Mouse (Mus musculus): ENCODE results near the gene Eipr1.
A peak's percentile ranks its signal among the peaks of the same experiment; 100 is the strongest.

The Eipr1 gene

GRCm38 (mm10) chr12:28780180-28780579, 28.6 kb downstream of the Eipr1 start:
- no peak for DNase-seq

GRCm38 (mm10) chr12:28782637-28783036, 31.0 kb downstream of the Eipr1 start:
- no peak for DNase-seq

DNA sequence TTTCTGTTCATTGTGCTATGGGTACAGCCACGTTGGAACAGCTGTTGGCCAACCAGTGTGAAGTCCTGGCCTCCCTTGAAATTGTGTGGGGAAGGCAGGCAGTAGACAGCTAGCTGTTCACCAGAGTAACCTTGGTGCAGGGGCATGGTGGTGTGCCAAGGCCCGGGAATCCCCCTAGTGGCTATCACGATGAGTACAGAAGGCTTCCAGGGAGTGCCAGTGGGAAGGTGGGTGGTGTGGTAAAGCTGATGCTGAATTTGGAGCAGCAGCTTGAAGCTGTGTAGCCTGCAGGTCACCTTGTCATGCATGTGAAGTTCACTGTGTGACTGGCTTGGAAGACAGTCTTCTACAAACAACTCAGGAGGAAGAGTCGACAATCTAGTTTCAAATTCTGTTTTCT, 32.8 kb downstream of the Eipr1 start:
- DNase-seq = peak; percentile 91

DNA sequence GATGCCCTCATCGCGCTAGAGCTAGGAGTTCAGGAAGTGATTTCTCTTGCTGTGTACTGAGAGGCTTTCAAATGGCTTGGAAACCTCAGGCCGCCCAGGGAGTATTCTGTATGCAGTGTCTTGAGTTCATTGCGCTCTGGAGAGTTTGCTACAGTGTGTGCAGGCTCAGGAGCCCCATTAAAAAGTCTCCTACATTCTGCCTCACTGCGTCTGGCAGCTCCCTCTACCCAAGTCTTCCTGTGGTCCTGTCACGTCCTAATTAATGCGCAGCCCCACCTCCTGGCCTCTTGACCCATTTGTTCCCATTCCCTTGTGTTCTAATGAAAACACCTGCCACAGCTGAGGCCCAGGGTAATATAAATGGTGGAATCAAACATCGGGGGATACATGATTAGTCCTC, 33.3 kb downstream of the Eipr1 start:
- DNase-seq = no peak

GRCm38 (mm10) chr12:28785299-28785698, 33.7 kb downstream of the Eipr1 start:
- no peak for DNase-seq

GRCm38 (mm10) chr12:28786310-28786709, 34.7 kb downstream of the Eipr1 start:
- no peak for DNase-seq

GRCm38 (mm10) chr12:28792613-28793012, 41.0 kb downstream of the Eipr1 start:
- DNase-seq = no peak

DNA sequence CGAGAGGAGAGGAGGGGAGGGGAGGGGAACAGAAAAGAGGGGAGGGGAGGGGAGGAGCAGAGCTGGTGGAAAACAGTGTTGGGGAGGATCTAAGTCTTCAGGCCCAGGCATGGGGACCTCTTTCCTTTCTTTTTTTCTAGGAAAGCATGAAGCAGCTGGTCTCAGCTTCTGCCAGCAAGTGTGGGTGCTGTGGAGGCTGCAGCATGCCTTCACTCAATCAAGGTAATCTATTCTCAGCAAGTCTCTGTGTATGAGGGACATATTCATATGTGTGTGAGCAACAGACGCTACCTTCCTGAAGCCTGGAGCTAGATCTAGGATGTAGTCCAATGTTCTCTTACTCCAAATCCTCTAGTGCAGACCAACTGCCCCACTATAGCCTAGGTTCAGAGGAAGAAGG, 42.1 kb downstream of the Eipr1 start:
- no peak for DNase-seq

- no peak for DNase-seq
Measured at GRCm38 (mm10) chr12:28795041-28795440, 43.4 kb downstream of the Eipr1 start.

GRCm38 (mm10) chr12:28796881-28797420, 45.3 kb downstream of the Eipr1 start:
- DNase-seq = no peak

- no peak for DNase-seq
Measured at GRCm38 (mm10) chr12:28799798-28800411, 48.3 kb downstream of the Eipr1 start.

- DNase-seq = no peak
Measured at GRCm38 (mm10) chr12:28800423-28800822, 48.8 kb downstream of the Eipr1 start.

- DNase-seq = no peak
Measured at GRCm38 (mm10) chr12:28800891-28801290, 49.3 kb downstream of the Eipr1 start.

- no peak for DNase-seq
Measured at GRCm38 (mm10) chr12:28801731-28802130, 50.1 kb downstream of the Eipr1 start.

GRCm38 (mm10) chr12:28803043-28803442, 51.4 kb downstream of the Eipr1 start:
- DNase-seq = no peak

DNA sequence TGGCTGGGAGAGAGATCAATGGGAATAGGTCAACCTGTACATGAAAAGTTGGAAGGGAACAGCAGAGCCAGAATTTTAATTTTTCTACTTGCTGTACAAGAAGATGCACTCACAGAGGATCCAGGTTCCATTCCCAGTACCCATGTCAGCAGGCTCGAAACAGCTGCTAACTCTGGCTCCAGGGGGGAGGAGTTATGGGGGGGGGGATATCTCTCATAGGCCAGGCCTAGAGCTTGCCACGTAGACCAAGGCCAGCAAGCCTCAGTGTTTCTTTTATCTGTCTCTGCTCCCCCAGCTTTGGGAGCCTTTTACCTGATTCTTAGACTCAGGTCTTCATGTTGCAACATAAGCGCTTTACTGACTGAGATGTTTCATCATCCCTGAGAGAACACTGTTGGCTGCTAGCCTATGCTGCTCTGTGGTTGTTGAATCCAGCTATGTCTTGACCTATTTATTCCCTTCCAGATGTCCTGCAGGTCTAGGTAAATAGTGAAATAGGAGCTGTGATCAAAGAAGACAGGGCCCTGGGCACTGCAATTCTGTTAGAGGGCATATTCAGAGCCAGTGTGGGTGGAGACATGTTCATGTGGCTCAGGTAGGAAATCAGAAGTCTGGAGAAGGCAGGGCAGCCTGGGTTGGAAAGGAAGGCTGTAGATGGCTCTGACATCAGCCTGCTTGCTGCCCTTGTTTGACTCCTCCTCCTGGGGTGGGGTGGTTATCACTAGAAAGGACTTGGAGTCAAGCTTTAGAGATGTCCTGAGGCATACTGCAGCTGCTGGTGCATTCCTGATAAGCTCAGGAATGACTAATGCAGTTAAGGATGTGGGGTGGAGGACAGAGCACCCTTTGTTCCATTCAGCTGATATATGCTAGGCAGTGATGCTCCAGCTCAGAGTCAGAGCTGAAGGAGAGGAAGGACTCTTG, 53.2 kb downstream of the Eipr1 start:
- peak; percentile 94 for DNase-seq

DNA sequence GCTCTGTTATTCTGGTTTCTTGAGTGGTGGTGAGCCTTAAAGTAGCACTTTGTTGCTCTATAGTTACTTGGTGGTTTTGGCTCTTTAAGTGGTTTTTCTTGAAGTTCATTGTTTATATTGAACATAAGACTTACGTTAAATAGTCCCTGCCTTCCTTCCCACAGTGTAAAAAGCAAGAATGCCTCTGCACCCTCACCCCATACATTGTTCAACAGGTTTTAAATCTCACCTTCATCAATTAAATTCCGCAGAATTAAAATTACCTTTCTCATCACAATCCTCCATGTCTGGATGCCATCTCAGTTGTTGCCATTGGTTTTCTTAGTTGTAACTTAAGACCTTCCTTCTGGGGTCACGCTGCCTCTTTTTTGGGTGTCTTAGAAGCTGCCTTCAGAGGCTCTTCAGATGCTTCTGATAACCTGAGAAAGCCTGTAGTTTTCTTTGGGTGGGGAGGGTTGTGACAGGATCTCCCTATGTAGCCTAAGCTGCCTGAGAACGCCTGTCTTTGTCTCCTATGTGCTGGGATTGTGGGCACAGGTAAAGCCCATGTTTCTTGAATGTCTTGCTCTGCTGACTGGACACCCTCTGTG, 57.3 kb downstream of the Eipr1 start:
- no peak for DNase-seq

DNA sequence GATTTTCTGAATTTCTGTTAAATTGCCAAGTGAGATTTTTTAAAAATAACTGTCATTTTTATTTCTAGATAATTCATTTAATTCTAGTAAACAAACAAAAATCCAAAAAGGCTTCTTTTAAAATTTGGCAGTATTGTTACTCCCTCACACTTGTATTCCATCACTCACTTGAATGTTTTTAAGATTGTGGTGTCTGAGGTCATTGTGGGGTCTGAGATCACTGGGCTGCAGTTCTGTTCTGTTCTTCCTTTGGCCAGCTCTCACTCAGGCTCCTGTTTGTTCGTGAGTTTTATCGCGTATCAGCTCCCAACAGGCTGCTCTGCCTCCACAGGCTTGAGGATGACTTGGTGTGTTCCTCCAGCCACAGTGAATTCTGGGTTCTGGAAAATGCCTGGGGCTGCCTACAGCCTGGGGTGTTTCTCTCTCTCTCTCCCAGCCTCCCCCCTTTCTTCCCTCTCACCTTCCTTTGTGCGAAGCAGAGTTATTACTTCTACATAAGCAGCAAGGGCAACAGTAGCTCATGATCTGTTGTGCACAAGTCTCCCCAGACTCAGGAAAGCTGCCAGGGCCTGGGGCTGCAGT, 58.2 kb downstream of the Eipr1 start:
- DNase-seq = no peak

DNA sequence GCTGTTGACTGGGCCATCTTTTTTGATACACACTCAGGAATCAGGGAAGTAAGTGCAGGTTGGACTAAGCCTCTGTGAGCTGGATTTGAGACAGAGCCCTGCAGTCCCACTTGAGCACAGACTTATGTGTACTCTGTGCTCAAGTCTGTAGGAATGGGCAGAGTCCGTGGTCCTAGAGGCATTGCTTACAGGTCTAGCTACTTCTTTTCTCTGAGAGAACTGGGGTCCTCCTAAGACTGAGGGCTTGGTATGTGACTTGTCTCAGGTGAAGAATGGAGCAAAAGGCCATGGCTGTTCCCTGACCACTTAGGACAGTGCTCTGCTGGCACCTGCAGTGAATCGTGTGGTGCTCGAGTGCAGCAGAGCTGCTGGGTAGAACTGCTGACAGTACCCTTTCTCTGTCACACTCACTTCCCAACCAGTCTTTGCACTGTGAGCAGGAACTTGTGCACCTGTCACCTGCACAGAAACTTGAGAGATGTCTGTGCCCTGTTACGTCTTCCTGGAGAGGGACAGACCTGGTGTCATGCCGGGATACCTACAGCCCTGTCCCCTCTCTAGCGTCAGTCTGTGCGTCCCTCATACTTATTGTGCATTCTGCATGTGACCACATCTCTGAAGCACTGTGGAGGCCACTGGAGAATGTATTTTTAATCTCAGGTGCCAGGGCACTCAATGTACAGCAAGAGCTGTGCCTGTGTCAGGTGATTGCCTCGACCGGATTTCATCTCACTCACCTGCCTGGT, 65.3 kb downstream of the Eipr1 start:
- DNase-seq = no peak

DNA sequence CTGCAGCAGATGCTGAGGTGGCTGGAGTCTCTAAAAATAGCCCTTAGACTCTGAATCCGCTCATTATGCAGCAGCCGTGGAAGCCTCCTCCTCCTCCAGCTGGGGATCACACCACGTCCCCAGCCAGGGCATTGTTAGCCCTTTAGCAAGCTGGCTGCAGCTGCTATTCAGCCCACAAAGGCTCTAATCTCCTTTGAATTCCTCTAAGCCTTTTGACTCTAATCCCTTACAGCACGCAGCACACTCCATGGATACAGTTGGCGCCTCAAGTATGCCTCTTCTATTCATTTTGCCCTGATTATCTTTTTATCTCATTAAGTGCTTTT, 65.8 kb downstream of the Eipr1 start:
- peak; percentile 95 for DNase-seq

GRCm38 (mm10) chr12:28817891-28818290, 66.3 kb downstream of the Eipr1 start:
- no peak for DNase-seq

DNA sequence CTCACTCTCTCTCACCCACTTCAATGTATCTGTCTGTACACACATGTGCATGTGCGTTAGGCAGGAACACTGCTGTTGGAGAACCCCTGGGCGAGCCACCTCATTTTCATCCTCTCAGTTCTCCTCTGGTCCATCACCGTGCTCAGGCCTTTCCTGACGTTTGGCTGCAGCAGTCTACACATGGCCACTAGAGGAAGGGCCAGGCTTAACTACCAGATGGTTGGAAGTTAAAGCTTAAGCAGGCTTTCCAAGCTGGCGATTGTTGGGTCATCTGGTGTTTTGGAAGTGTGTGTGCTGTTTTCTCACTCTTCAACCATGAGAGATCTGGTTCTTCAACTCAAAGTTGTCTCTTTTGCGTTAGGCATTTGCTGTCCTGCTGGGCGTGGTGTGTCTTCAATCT, 71.9 kb downstream of the Eipr1 start:
- DNase-seq = no peak

DNA sequence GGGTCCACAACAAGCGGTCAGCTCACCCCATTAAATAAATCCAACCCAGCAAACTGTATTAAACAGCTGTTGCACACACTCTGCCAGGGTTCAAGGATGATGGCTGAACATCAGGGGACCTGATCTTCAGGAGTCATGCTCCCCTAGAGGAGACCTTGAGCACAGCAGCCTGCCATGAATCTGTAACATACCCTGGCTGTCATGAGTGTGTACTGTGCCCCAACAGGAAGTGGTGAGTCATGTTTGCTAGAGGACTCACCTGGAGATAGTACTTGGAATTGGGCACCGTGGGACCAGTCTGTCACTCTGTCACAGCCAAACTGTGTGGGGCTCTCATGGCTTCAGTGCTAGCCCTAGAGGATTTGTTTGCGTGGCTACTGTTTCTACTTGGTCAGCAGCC, 77.9 kb downstream of the Eipr1 start:
- peak; percentile 52 for DNase-seq

Data from heart, adult 11 months (tissue).